Mouse (Mus musculus): ENCODE measurements at regions not wholly inside any gene's neighbourhood (a gene's known extent, or its start where the extent isn't known, plus 50 kb on each side); places are given as distances from the start of the nearest gene placed in this dataset.

GRCm38 (mm10) chr11:18313510-18314301, 360.0 kb upstream of the Etaa1 start:
- TF ChIP-seq CTCF (IDR thresholded peaks at IDR 0.05; ENCODE audit: low read depth) (no peak), EP300 (IDR thresholded peaks at IDR 0.05; ENCODE audit: low read depth) (no peak)

All from liver, embryonic 14.5 days (tissue).